Mouse (Mus musculus) MEL (cell line): ENCODE measurements around the gene Nacc2.

ENCODE experiments used
- CTCF ChIP-seq, 3 experiments: IDR thresholded peaks in 2 of 3; conservative IDR thresholded peaks in 1 of 3; 2 replicates each; pipeline ENCODE4 v1.5.1; 2011 to 2012; ENCODE audit warnings: low read length in 3 of 3, low read depth in 2 of 3, mild to moderate bottlenecking in 2 of 3, improper control_type of control experiment in 1 of 3, inconsistent platforms in 1 of 3, mixed read lengths in 1 of 3, moderate library complexity in 1 of 3; ENCODE audit not compliant: control insufficient read depth in 1 of 3, insufficient read depth in 1 of 3, poor library complexity in 1 of 3, severe bottlenecking in 1 of 3
- POLR2A ChIP-seq, 2 experiments: IDR thresholded peaks; 2 replicates each; pipeline ENCODE4 v1.6.1; 2011 to 2012; ENCODE audit warnings: low read length in 2 of 2, mild to moderate bottlenecking in 2 of 2, control low read depth in 1 of 2, improper control_type of control experiment in 1 of 2, low read depth in 1 of 2, moderate library complexity in 1 of 2; ENCODE audit not compliant: control insufficient read depth in 1 of 2, insufficient read depth in 1 of 2, poor library complexity in 1 of 2

- TF ChIP-seq POLR2A (IDR thresholded peaks at IDR 0.05; ENCODE audit: control insufficient read depth in 1 of 2, insufficient read depth in 1 of 2, low read depth in 1 of 2, low read length in 2 of 2, poor library complexity in 1 of 2): no peak
- no peak for TF ChIP-seq CTCF (IDR thresholded peaks at IDR 0.05 in 2 of 3, conservative IDR thresholded peaks at IDR 0.05 in 1 of 3; ENCODE audit: control insufficient read depth in 1 of 3, insufficient read depth in 1 of 3, low read depth in 2 of 3, low read length in 3 of 3, poor library complexity in 1 of 3, severe bottlenecking in 1 of 3)
Measured at GRCm38 (mm10) chr2:26132628-26133551, 9.9 kb upstream of the Nacc2 start.
